Mouse (Mus musculus): Measurements from ENCODE around the gene 4931406P16Rik.

The 4931406P16Rik gene

GRCm38 (mm10) chr7:34242176-34242575, 71.2 kb downstream of the 4931406P16Rik start:
- DNase-seq = no peak

DNA sequence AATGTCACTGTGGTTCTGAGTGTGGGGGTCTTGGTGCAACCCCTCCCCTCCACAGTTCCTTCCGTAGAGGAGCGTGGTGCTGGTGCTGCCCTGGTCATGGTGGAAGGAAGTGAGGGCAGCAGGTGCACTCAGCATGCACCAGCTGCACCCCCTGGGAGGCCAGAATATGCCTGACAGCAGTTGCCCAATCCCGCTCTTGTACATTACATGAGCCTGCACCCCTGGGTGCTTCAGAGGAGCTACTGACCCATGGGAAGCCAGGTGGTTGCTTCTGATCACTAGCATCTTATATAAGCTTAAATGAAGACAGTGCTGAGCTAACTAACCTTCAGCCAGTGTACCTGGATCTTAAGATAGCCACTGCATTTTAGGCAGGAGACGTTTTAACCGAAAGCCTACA, 75.3 kb downstream of the 4931406P16Rik start:
- DNase-seq = no peak

- DNase-seq = no peak
Measured at GRCm38 (mm10) chr7:34235602-34236001, 77.7 kb downstream of the 4931406P16Rik start.

DNA sequence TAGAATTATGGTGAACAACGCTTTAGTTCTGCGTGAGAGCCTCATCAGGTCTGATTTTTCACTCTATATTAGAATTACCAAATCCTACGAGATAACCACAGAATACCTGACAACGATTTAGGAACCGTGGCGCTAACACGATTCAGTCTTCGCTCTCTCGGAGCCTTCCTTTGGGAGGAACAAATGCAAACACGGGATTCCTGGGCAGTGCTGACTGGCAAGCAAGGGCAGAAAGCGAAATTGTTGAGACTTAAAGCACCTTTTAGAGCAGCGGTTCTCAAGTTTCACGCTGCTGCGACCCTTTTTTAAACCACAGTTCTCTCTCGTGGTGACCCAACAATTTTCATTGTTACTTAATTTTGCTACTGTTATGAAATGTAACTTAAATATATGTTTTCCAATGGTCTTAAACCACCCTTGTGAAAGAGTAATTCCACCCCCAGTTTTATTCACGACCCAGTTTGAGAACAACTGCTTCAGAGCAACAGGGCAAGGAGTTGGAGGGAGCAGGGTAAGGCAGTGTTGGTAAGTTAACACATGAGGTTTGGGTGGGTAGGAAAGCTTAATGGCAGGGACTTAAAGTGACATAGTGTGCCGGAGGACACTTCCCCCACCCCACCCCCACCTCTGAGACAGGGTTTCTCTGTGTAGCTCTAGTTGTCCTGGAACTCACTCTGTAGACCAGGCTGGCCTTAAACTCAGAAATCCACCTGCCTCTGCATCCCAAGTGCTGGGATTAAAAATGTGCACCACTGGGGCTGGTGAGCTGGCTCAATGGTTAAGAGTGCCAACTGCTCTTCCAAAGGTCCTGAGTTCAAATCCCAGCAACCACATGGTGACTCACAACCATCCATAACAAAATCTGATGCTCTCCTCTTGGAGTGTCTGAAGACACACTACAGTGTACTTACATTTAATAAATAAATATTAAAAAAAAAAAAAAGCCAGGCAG, 78.5 kb downstream of the 4931406P16Rik start:
- no peak for DNase-seq

- peak; percentile 100 for DNase-seq
Measured at GRCm38 (mm10) chr7:34233909-34234609, 79.3 kb downstream of the 4931406P16Rik start.

DNA sequence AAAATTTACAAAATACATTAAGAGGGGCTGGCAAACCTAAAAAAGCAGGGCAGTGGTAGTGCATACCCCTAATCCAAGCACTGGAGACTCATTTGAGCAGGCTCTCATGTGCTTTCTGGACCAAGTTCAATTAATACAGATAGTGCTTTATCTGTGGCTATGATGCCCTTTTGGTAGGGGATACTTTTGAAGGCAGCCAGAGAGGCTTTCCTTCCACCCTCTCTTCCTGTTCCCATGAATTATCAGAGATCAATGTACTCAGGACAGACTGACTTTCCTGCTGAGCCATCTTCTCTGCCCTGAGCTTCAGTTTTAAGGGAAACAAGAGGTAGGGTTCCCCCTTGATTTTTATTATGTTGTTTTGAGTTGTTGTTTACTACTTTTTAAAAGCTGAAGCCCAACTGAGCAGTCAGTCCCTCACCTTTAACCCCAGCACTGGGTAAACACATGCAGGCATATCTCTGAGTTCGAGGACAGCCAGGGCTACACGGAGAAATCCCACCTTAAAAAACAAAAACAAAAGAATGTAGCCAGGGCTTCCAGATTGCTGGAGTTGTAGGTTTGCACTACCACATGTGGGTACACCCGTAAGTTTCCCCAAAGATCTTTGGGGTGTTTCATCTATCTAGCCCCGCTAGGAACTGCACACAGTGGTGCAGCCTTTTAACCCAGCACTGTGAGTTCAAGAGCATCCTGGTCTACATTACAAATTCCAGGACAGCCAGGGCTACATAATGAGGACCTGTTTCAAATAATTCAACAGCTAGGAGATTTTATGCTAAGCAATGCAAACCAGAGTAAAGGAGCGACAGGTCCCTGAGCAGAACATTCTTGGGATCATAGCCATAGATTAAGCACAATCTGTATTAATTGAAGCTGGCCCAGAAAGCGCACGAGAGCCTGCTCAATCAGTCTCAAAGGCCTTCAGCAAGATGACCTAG, 80.3 kb downstream of the 4931406P16Rik start:
- no peak for DNase-seq

DNA sequence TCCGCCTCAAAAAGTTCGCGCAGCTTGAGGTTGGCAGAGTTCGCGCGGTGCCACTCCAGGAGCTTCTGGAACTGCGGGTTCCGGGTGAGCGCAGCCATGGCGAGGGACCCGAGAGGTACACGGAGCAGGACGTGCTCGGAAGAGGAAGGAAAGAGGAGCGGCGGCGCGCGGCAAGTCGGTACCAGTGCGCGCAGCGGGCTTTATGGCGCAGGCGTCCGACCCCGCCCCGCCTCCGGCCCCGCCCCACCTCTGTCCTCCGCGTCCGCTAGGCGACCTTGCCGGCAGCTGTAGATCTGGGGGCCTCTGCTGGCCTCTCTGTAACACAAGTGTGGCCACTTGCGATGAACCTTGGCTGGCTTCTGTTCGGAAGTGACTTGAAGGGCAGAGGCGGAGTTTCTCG, 83.2 kb downstream of the 4931406P16Rik start, which contains the start of gene Gpi1:
Gene Gpi1, minus strand, starts transcription at position 221 of the 400 bp plus-strand sequence.
- DNase-seq = peak; percentile 84

DNA sequence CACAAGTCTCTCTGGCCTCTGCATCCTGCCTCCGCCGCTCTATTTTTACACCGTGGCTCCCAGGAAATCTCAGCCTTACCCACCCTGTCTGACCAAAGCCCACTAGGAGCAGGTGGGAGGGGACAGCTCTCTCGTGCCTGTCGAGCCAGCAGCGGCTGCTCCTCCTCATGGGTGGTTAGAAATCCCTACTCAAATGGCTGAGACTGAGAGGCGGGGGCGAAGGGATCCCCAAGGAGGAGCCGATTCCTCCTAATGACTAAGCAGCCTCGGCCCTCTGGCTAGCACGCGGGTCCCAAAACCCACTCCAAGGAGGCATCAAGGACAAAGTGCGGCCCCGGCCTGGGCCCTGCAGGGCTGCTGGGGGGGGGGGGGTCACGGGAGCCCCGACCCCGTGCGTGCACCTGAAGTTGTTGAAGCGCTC, 83.7 kb downstream of the 4931406P16Rik start:
- peak; percentile 59 for DNase-seq

- no peak for DNase-seq
Measured at GRCm38 (mm10) chr7:34229153-34229552, 84.2 kb downstream of the 4931406P16Rik start.

DNA sequence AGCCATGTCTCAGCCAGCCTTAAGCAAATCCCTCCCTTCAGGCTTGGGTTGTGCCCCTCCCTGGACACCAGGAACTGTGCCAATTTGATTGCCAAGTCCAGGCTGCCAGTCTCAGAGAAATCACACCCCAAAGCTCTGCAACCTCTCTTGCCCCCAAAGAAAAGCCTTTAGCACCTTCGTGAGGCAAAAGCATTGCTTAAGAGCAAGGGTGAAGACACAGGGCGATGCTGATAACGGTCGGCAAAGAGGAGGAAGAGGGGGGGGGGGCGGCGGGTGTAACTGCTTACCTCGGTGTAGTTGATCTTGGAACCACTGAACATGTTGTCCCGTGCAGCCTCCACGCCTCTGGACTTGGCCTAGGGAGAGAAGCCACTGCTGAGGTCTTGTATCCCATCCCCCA, 84.7 kb downstream of the 4931406P16Rik start:
- DNase-seq = no peak

DNA sequence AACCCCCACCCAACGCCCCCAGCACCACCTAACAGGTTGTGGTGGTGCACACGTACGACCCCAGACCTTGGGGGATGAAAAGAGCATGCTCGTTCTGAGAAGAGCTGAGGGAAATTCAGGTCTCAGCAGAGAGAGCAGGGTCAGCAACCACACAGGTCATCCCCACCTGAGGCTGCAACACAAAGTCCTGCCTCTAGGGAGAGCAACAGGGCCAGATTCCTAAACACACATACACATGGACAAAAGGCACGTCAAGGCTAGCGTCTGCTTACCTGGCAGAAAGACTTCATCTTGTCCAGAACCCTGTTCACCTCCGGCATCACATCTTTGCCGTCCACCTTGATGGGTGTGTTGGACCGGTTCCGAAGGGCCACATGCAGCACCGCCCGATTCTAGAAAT, 86.5 kb downstream of the 4931406P16Rik start:
- DNase-seq = no peak

DNA sequence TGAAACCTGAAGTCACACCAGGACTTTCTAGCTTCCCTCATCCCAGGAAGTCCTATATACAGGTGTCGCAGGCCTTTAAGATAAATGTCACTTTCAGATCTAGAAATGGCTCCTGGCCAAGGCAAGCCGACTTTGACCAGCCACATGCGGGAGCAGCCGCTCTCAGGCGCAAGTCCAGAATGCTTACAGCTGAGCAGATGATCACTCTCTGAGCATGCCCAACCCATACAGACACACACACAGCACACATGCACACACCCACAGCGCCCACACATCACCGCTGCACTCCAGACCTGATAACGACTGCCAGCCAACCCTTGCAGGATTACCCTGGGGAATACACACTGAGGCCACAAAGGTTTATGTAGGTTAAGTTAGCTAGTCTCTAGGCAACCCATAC, 87.3 kb downstream of the 4931406P16Rik start:
- peak; percentile 49 for DNase-seq

DNA sequence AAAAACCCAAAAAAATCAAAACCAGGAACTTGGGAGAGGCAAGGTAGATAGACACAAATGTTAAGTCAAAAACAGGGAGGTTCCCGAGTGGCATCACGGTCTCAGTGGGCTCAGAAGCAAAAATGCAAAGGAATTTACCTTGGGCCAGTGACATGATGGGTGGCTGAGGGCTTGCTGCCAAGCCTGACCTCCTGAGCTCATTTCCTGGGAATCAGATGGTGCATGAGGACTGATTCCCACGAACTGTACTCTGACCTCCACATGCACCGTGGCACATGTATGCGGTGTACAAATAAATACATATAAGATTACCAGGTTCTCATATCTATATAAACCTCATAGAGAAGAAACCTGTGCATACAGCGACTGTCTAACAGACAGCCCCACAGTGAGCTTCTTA, 89.0 kb downstream of the 4931406P16Rik start:
- no peak for DNase-seq

DNA sequence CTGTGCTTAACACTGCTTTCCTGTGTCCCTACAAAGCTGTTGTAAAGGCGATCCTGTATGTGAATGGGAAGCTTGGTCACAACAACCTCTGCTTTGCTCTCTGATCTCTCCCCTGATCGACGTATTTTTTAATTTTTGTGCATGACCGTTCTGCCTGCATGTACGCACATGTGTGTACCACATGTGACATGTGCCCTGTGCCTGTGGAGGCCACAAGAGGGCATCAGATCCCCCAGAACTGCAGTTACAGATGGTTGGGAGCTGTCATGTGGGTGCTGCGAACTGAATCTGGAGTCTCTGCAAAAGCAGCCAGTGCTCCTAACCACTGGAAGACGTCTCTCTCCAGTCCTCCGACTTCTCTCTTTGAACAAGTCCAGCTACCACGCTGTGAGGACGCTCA, 91.0 kb downstream of the 4931406P16Rik start:
- DNase-seq = no peak

GRCm38 (mm10) chr7:34221594-34222250, 91.6 kb downstream of the 4931406P16Rik start:
- DNase-seq = no peak

GRCm38 (mm10) chr7:34218496-34218895, 94.9 kb downstream of the 4931406P16Rik start:
- no peak for DNase-seq

- no peak for DNase-seq
Measured at GRCm38 (mm10) chr7:34216474-34216873, 96.9 kb downstream of the 4931406P16Rik start.

DNA sequence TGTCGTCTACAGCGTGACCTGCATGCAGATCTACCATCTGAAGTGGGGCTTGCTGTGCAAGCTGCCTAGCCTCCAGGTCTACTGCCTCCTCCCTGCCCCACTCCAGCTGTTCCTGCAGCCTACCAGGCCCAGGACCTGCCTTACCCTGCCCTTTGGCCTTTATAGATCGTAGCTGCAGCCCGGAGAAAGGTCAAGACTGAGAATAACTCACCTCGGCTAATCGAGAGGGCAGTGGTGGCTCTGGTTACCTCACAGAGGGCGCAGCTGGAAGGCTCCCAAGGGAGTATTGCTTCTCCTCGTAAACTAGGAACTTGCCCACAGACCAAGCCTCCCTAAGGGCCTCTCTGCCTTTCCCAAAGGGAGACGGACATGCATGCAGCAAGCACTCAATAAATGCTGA, 97.9 kb downstream of the 4931406P16Rik start:
- no peak for DNase-seq

GRCm38 (mm10) chr7:34214644-34215043, 98.7 kb downstream of the 4931406P16Rik start:
- no peak for DNase-seq

- DNase-seq = no peak
Measured at GRCm38 (mm10) chr7:34213281-34213680, 100.1 kb downstream of the 4931406P16Rik start.

- DNase-seq = no peak
Measured at GRCm38 (mm10) chr7:34208027-34208745, 105.2 kb downstream of the 4931406P16Rik start.
